Mouse (Mus musculus) embryonic facial prominence, embryonic 10.5 days (tissue): ENCODE measurements around the gene Selenot. TPM values are rescaled to one million over a fixed set of nuclear protein-coding genes. Genes with fewer than 3 reads are reported as not detected.

Experiments
- DNase-seq: peaks from one replicate; pipeline ENCODE4 v3.0.0-alpha.2; 2017; ENCODE audit warnings: low spot score
- H3K27ac ChIP-seq: fragments of 300-500 bp; sonication (generic); replicated peaks from 2 replicates; pipeline ENCODE4 v1.5.1; 2016; ENCODE audit warnings: mild to moderate bottlenecking
- H3K27me3 ChIP-seq: fragments of 300-500 bp; sonication (generic); replicated peaks from 2 replicates; pipeline ENCODE4 v1.6.1; 2016; ENCODE audit warnings: low read depth, mild to moderate bottlenecking; ENCODE audit not compliant: poor library complexity, severe bottlenecking
- H3K36me3 ChIP-seq: fragments of 300-500 bp; sonication (generic); replicated peaks from 2 replicates; pipeline ENCODE4 v1.6.1; 2016; ENCODE audit warnings: mild to moderate bottlenecking, moderate library complexity
- H3K4me1 ChIP-seq: fragments of 300-500 bp; sonication (generic); 2 replicates; pipeline ENCODE4 v1.6.1; 2016
- H3K4me3 ChIP-seq: fragments of 300-500 bp; sonication (generic); 2 replicates; pipeline ENCODE4 v1.5.1; 2016; ENCODE audit warnings: mild to moderate bottlenecking, moderate library complexity
- H3K9me3 ChIP-seq: fragments of 300-500 bp; sonication (generic); 2 replicates; pipeline ENCODE4 v1.6.1; 2016; ENCODE audit warnings: mild to moderate bottlenecking
- WGBS: fragments of 180-500 bp; shearing (Covaris S2); methylation state at CpG from one replicate; pipeline ENCODE4 v1.1.7; 2016; 5-methylcytosine and 5-hydroxymethylcytosine counted together
- polyA plus RNA-seq: library from polyadenylated mRNA; unstranded; fragments of >200 nt; fragmentation: Nextera tagmentation; extraction: Ambion mirVana; gene quantifications from 2 replicates; pipeline ENCODE4 v1.2.1, GENCODE M21; 2016

The Selenot gene
- polyA plus RNA-seq: 13.5 and 15.4 TPM in 2 replicates

GRCm38 (mm10) chr3:58576137-58577066 lies at the start of gene Selenot:
TSS of gene Selenot (plus strand) at chr3:58576636.
- peak; percentile 98 for DNase-seq
- Histone ChIP-seq H3K36me3 (peaks cover 26% of the 10 kb centered on the region), H3K4me1 (peaks cover 4% of the 10 kb centered on the region; the same call in 1 of the 2 replicates), H3K27ac (peak within 1 kb of the TSS; percentile 99), H3K4me3 (peak within 1 kb of the TSS; percentile 95), H3K27me3 (no peaks in the 10 kb centered on the region), H3K9me3 (no peaks in the 10 kb centered on the region)
- 2% methylated on average over 59 of the region's 59 CpGs for WGBS

- Histone ChIP-seq H3K4me3 (no peak overlapping the region), H3K36me3 (peaks cover 88% of the 10 kb centered on the region), H3K27me3 (no peaks in the 10 kb centered on the region), H3K4me1 (no peaks in the 10 kb centered on the region), H3K9me3 (no peaks in the 10 kb centered on the region), H3K27ac (no peak overlapping the region)
- DNase-seq: no peak
- 94% methylated on average over 3 of the region's 3 CpGs for WGBS
These were observed 39.9 kb upstream of the Selenot start for GRCm38 (mm10) chr3:58536573-58536972.

- Histone ChIP-seq H3K27me3 (no peaks in the 10 kb centered on the region), H3K36me3 (peaks cover 98% of the 10 kb centered on the region), H3K4me1 (no peaks in the 10 kb centered on the region), H3K9me3 (no peaks in the 10 kb centered on the region), H3K4me3 (no peak overlapping the region), H3K27ac (no peak overlapping the region)
- no peak for DNase-seq
- 93% methylated on average over 1 of the region's 1 CpGs for WGBS
These were observed 24.2 kb upstream of the Selenot start for GRCm38 (mm10) chr3:58552001-58552811.

GRCm38 (mm10) chr3:58556649-58557048 lies 19.8 kb upstream of the Selenot start:
- peaks cover 4% of the 10 kb centered on the region; the same call in 1 of the 2 replicates for H3K4me1 ChIP-seq
- H3K36me3 ChIP-seq: peaks cover 66% of the 10 kb centered on the region
- H3K9me3 ChIP-seq: no peaks in the 10 kb centered on the region
- H3K4me3 ChIP-seq: no peak overlapping the region
- WGBS: 84% methylated on average over 7 of the region's 7 CpGs
- no peaks in the 10 kb centered on the region for H3K27me3 ChIP-seq
- no peak overlapping the region for H3K27ac ChIP-seq
- no peak for DNase-seq

GRCm38 (mm10) chr3:58559887-58560286 lies 16.5 kb upstream of the Selenot start:
- Histone ChIP-seq H3K4me1 (peaks cover 4% of the 10 kb centered on the region; the same call in 1 of the 2 replicates), H3K27ac (no peak overlapping the region), H3K9me3 (no peaks in the 10 kb centered on the region), H3K4me3 (no peak overlapping the region), H3K27me3 (no peaks in the 10 kb centered on the region), H3K36me3 (peaks cover 34% of the 10 kb centered on the region)
- WGBS: 26% methylated on average over 2 of the region's 2 CpGs
- DNase-seq: no peak

- Histone ChIP-seq H3K27me3 (no peaks in the 10 kb centered on the region), H3K27ac (no peak overlapping the region), H3K9me3 (no peaks in the 10 kb centered on the region), H3K4me1 (peaks cover 4% of the 10 kb centered on the region; the same call in 1 of the 2 replicates), H3K4me3 (no peak overlapping the region), H3K36me3 (peaks cover 18% of the 10 kb centered on the region)
- no peak for DNase-seq
- WGBS: 19% methylated on average over 2 of the region's 2 CpGs
These were observed 15.0 kb upstream of the Selenot start for GRCm38 (mm10) chr3:58561437-58561836.

GRCm38 (mm10) chr3:58570821-58571220 lies 5.6 kb upstream of the Selenot start:
- Histone ChIP-seq H3K36me3 (no peaks in the 10 kb centered on the region), H3K4me3 (no peak overlapping the region), H3K4me1 (no peaks in the 10 kb centered on the region), H3K9me3 (no peaks in the 10 kb centered on the region), H3K27ac (no peak overlapping the region), H3K27me3 (no peaks in the 10 kb centered on the region)
- DNase-seq: no peak
- 83% methylated on average over 3 of the region's 3 CpGs for WGBS

- Histone ChIP-seq H3K27me3 (no peaks in the 10 kb centered on the region), H3K4me1 (peaks cover 4% of the 10 kb centered on the region; the same call in 1 of the 2 replicates), H3K4me3 (peak overlapping the region; percentile 95), H3K9me3 (no peaks in the 10 kb centered on the region), H3K27ac (peak overlapping the region; percentile 99), H3K36me3 (peaks cover 30% of the 10 kb centered on the region)
- peak; percentile 71 for DNase-seq
- under 1% methylated on average over 36 of the region's 36 CpGs for WGBS
These were observed 649 bp downstream of the Selenot start for GRCm38 (mm10) chr3:58577067-58577503.

- DNase-seq: no peak
- WGBS: 28% methylated on average over 8 of the region's 8 CpGs
- H3K27ac ChIP-seq: peak overlapping the region; percentile 99
These were observed 1.1 kb downstream of the Selenot start for GRCm38 (mm10) chr3:58577506-58578050.

GRCm38 (mm10) chr3:58581530-58581929 lies 5.1 kb downstream of the Selenot start:
- DNase-seq: no peak
- WGBS: 96% methylated on average over 4 of the region's 4 CpGs
- H3K9me3 ChIP-seq: no peaks in the 10 kb centered on the region
- H3K4me3 ChIP-seq: no peak overlapping the region
- H3K36me3 ChIP-seq: peaks cover 50% of the 10 kb centered on the region
- no peaks in the 10 kb centered on the region for H3K27me3 ChIP-seq
- H3K4me1 ChIP-seq: peaks cover 4% of the 10 kb centered on the region; the same call in 1 of the 2 replicates
- no peak overlapping the region for H3K27ac ChIP-seq

More at GRCm38 (mm10) chr3:58577506-58578050, 1.1 kb downstream of the Selenot start:
- Histone ChIP-seq H3K4me1 (peaks cover 4% of the 10 kb centered on the region; the same call in 1 of the 2 replicates), H3K4me3 (peak overlapping the region; percentile 95), H3K27me3 (no peaks in the 10 kb centered on the region), H3K36me3 (peaks cover 34% of the 10 kb centered on the region), H3K9me3 (no peaks in the 10 kb centered on the region)

GRCm38 (mm10) chr3:58582297-58582696 lies 5.9 kb downstream of the Selenot start:
- 89% methylated on average over 5 of the region's 5 CpGs for WGBS
- peaks cover 58% of the 10 kb centered on the region for H3K36me3 ChIP-seq
- no peak overlapping the region for H3K4me3 ChIP-seq
- no peaks in the 10 kb centered on the region for H3K27me3 ChIP-seq
- no peak overlapping the region for H3K27ac ChIP-seq
- DNase-seq: no peak
- peaks cover 4% of the 10 kb centered on the region; the same call in 1 of the 2 replicates for H3K4me1 ChIP-seq
- H3K9me3 ChIP-seq: no peaks in the 10 kb centered on the region
